Mouse (Mus musculus) cerebellum, adult 2 months (tissue): ENCODE results near the gene Sowahd.

Experiments
- CTCF ChIP-seq: fragments of 200-500 bp; IDR thresholded peaks from 2 replicates; pipeline ENCODE4 v1.5.1; 2011; ENCODE audit warnings: low read depth, mild to moderate bottlenecking, control low read depth, low read length, moderate library complexity, borderline replicate concordance; ENCODE audit not compliant: insufficient read depth
- POLR2A ChIP-seq: fragments of 200-500 bp; IDR thresholded peaks from 2 replicates; pipeline ENCODE4 v1.6.1; 2011; ENCODE audit warnings: low read length, control low read depth, borderline replicate concordance; ENCODE audit not compliant: insufficient read depth

GRCm38 (mm10) chrX:37084927-37085660 lies 36.4 kb downstream of the Sowahd start, which contains the start of gene Rpl39:
- TF ChIP-seq POLR2A (peak; percentile 56; the same call in 1 of the 2 replicates), CTCF (no peak)
